Mouse (Mus musculus) MEL (cell line): ENCODE results near the gene Arid5b.

Experiments used
- ELF1 ChIP-seq: IDR thresholded peaks from 2 replicates; pipeline ENCODE4 v1.6.1; 2014; ENCODE audit warnings: low read depth, mild to moderate bottlenecking, inconsistent platforms, low read length, improper control_type of control experiment, moderate library complexity
- GATA1 ChIP-seq: IDR thresholded peaks from 2 replicates; pipeline ENCODE4 v1.6.1; 2011; ENCODE audit warnings: low read depth, low read length, improper control_type of control experiment
- MYC ChIP-seq: IDR thresholded peaks from 2 replicates; pipeline ENCODE4 v1.6.1; 2011; ENCODE audit warnings: low read depth, mild to moderate bottlenecking, low read length, improper control_type of control experiment, moderate library complexity
- POLR2A ChIP-seq, 2 experiments: IDR thresholded peaks; 2 replicates each; pipeline ENCODE4 v1.6.1; 2011 to 2012; ENCODE audit warnings: low read length in 2 of 2, mild to moderate bottlenecking in 2 of 2, control low read depth in 1 of 2, improper control_type of control experiment in 1 of 2, low read depth in 1 of 2, moderate library complexity in 1 of 2; ENCODE audit not compliant: control insufficient read depth in 1 of 2, insufficient read depth in 1 of 2, poor library complexity in 1 of 2
- TAL1 ChIP-seq: IDR thresholded peaks from 2 replicates; pipeline ENCODE4 v1.6.1; 2012; ENCODE audit warnings: mild to moderate bottlenecking, inconsistent platforms, low read length, moderate library complexity, mixed read lengths

DNA sequence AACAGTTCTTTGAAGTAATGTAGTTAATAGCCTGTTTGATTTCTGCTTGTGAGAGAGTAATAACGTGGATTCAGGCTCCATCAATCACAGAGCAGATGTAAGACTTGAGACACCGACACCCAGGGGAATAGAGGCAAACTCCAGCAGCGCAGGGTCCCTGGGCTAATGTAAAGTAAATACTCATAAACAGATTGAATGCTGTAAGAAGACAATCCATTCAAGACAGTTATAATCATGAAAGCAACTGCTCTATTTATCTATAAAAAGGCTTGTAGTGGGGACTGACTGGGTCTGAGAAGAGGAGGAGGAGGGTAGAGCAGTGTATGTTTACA is 3.2 kb upstream of the Arid5b start:
- TF ChIP-seq POLR2A (IDR thresholded peaks at IDR 0.05; ENCODE audit: control insufficient read depth in 1 of 2, insufficient read depth in 1 of 2, low read depth in 1 of 2, low read length in 2 of 2, poor library complexity in 1 of 2) (no peak), MYC (no peak), ELF1 (no peak), TAL1 (no peak), GATA1 (no peak)
